Mouse (Mus musculus): ENCODE results near the gene 4930544G11Rik.

Gene 4930544G11Rik

GRCm38 (mm10) chr6:65952309-65952708, at the start of gene 4930544G11Rik:
Gene 4930544G11Rik, plus strand, starts transcription at chr6:65952609.
- DNase-seq (ENCODE audit: extremely low read depth, low read depth): no peak

DNA sequence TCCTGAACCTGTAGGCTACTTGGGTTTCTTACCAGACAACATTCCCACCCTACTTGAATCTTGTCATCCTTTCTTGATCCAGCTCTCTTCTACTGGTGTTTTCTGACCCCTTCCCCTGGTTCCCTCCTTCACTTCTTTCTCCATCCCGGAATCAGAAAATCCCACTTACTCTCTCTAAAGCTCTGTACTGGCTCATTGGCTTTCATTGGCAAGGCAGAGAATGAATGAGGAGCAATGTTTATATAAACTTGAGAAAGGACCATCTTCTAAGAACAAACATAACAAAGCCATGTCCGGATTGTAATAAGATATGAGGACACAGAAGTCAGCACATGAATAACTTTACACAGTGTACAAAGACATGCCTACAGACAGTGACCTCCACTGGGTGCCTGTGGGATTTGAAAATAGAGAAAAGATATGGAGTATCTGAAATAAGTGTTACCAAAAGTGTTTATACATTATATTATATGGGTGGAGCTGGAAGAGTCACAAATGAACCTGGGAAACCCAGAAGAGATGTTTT, 45.7 kb upstream of the 4930544G11Rik start:
- no peak for DNase-seq (ENCODE audit: extremely low read depth, low read depth)

GRCm38 (mm10) chr6:65915421-65915820, 37.0 kb upstream of the 4930544G11Rik start:
- DNase-seq (ENCODE audit: extremely low read depth, low read depth): no peak

DNA sequence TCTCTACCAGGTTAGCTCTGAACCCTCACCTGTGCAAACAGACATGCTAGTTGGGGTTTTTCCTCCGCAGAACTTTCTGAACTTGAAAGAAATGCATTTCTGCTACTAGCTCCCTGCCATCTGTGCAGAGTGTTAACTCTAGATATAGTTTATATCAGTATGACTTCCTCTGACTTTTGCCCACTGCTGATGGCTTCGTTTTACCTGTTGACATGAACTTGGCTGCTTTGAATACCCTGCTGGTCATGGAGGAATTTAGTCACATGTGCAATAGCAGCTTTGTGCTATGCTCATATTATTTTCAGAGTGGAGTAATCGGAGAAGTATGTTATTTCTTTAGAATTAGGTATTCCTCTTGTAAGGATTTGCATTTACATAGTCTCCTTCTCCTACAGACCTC, 30.7 kb upstream of the 4930544G11Rik start:
- no peak for DNase-seq (ENCODE audit: extremely low read depth, low read depth)

GRCm38 (mm10) chr6:65923501-65924084, 28.8 kb upstream of the 4930544G11Rik start:
- DNase-seq (ENCODE audit: extremely low read depth, low read depth): no peak

GRCm38 (mm10) chr6:65925737-65926333, 26.6 kb upstream of the 4930544G11Rik start:
- DNase-seq (ENCODE audit: extremely low read depth, low read depth): no peak

- DNase-seq (ENCODE audit: extremely low read depth, low read depth): no peak
Observed at GRCm38 (mm10) chr6:65930523-65930922, 21.9 kb upstream of the 4930544G11Rik start.

DNA sequence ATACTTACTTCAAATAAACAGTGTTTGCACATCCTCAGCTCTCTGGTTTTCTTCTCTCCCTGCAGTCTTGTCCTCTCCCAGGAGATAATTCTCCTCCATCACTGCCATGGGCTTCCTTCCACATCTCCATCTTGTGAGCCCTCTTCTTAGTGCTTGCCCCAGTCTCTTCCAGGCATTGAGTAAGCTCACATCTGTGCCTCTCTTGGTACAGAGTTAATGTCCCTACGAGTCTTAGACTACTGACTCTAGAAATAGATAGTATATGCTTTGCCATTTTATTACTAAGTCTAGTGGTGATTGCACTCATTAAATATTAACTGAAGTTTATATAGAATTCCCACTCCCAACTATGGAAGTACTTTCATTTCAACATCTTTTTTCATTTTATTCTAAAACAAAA, 19.6 kb upstream of the 4930544G11Rik start:
- DNase-seq (ENCODE audit: extremely low read depth, low read depth): no peak

GRCm38 (mm10) chr6:65933177-65933576, 19.2 kb upstream of the 4930544G11Rik start:
- no peak for DNase-seq (ENCODE audit: extremely low read depth, low read depth)

- no peak for DNase-seq (ENCODE audit: extremely low read depth, low read depth)
Observed at GRCm38 (mm10) chr6:65935566-65936281, 16.7 kb upstream of the 4930544G11Rik start.

GRCm38 (mm10) chr6:65950492-65950891, 1.9 kb upstream of the 4930544G11Rik start:
- no peak for DNase-seq (ENCODE audit: extremely low read depth, low read depth)

DNA sequence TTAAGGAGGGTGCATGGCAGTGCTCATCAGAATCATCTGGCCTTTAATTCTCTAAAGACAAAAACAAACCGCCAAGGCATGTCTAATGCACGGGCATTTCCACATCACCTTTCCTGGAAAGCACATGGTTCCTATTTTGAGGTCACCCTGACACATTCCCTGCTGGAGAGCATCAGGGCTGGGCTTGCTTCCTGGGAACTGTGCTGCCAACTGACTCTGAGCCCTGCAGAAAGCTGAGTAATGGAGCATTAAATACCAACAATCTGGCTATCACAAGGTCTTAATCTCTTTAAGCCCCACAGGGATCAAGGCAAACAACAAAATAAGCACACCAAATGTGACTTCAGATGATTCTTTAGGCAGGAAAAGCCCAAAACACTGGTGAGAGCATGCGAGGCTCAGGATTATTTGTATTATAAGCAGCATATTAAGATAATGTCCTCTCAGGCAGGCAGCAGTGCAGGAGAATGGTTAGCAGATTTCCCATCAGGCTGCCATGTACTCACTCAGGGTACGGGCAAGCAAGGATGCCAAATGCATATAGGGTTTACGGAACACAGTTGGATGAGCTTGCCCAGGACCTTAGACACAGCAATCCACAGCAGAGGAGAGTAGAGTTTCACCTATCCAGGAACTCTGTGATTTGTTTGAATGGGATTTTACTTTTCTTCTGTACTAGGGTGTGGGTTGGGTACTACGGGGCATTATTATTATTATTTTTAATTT, 17.1 kb downstream of the 4930544G11Rik start:
- DNase-seq (ENCODE audit: extremely low read depth, low read depth): no peak

DNA sequence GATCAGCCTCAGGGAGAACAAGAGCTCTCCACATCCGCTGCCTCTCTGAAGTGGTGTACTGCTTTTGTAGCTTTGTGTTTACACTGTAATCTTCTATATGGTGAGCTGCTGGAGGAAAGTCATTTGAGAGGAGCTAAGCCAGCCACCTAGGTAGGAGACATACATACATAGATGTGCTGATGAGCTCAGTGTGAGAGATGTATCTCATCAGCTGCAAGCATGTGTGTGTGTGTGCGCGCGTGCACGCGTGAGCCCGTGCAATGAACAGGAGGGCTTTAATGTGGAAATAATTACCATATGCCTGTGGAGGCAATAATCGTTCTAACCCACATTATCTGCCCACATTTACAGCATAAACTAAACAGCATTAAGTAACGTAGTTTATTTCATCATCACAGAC, 18.0 kb downstream of the 4930544G11Rik start:
- DNase-seq (ENCODE audit: extremely low read depth, low read depth): no peak

DNA sequence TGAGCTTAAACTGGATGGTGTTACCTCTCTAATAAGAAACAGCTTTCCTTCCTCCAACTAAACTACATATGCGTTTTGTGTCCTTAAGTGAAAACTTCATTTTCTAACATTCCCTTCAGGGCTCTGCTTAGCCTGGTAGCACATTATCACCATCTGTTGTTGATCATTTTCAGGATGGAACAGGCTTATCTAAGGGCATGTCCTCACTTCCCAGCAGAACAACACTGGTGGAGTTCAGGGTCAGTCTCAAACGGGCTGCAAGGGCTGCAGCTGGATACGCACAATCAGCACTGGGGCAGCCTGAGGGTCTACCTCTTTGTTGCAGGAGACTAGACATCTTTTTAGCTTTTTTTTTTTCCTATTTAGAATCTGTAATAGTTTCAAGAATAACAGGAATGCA, 39.7 kb downstream of the 4930544G11Rik start:
- no peak for DNase-seq (ENCODE audit: extremely low read depth, low read depth)

DNA sequence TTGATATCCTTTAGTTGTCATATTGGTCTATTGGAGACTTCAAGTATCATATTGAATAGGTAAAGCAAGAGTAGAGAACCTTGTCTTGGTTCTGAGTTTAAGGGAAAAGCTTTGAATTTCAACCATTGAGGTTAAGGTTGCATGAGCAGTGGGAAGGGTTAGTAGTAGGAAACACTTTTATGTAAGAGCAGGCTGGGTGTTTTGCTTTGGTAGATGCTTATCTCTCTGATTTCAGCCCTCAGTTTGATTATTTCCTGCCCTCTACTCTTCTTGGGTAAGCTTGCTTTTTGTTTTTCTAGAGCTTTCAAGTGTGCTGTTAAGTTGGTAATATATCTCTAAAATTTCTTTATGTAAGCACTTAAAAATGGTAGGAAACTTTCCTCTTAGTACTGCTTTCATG, 45.9 kb downstream of the 4930544G11Rik start:
- no peak for DNase-seq (ENCODE audit: extremely low read depth, low read depth)
